Mouse (Mus musculus): Measurements from ENCODE around the gene Thap12. TPM values are rescaled to one million over a fixed set of nuclear protein-coding genes. Genes with fewer than 3 reads are reported as not detected.

Gene Thap12
- total RNA-seq (2014; rRNA removed) (22.2 and 23.5 TPM in 2 replicates), polyA plus RNA-seq (2012; rRNA removed) (5.9 TPM in 2 replicates)

GRCm38 (mm10) chr7:98702283-98703240, at the start of gene Thap12:
Gene Thap12 (plus strand): TSS chr7:98703103.
- H3K79me2 ChIP-seq (ENCODE audit: control insufficient read depth, insufficient read depth, low read length), result peaks cover 16% of the 10 kb centered on the region; the same call in 1 of the 2 replicates
- H3K36me3 ChIP-seq (ENCODE audit: control insufficient read depth, insufficient read depth, low read length), result no peaks in the 10 kb centered on the region
- H3K9ac ChIP-seq (ENCODE audit: low read depth, low read length), result peak within 1 kb of the TSS; percentile 92
- peak; percentile 91 for DNase-seq (ENCODE audit: extremely low read depth, low read depth, low spot score)
- H3K27ac ChIP-seq (replicated peaks; ENCODE audit: insufficient read depth, low read depth, low read length), result peak within 1 kb of the TSS; percentile 85
- peaks cover 11% of the 10 kb centered on the region for H3K4me1 ChIP-seq (ENCODE audit: control insufficient read depth, insufficient read depth, low read length)
- WGBS, result under 1% methylated on average over 59 of the region's 65 CpGs
- peak; percentile 82 for TF ChIP-seq POLR2A (IDR thresholded peaks at IDR 0.05; ENCODE audit: extremely low read depth, insufficient read depth, low read length)
- peak; percentile 39; the same call in 1 of the 2 replicates for TF ChIP-seq CTCF (IDR thresholded peaks at IDR 0.05; ENCODE audit: low read depth, low read length)
- no peaks in the 10 kb centered on the region for H3K27me3 ChIP-seq (ENCODE audit: control insufficient read depth, insufficient read depth, low read length)
- peak within 1 kb of the TSS; percentile 93 for H3K4me3 ChIP-seq (ENCODE audit: insufficient read depth, low read depth, low read length)

DNA sequence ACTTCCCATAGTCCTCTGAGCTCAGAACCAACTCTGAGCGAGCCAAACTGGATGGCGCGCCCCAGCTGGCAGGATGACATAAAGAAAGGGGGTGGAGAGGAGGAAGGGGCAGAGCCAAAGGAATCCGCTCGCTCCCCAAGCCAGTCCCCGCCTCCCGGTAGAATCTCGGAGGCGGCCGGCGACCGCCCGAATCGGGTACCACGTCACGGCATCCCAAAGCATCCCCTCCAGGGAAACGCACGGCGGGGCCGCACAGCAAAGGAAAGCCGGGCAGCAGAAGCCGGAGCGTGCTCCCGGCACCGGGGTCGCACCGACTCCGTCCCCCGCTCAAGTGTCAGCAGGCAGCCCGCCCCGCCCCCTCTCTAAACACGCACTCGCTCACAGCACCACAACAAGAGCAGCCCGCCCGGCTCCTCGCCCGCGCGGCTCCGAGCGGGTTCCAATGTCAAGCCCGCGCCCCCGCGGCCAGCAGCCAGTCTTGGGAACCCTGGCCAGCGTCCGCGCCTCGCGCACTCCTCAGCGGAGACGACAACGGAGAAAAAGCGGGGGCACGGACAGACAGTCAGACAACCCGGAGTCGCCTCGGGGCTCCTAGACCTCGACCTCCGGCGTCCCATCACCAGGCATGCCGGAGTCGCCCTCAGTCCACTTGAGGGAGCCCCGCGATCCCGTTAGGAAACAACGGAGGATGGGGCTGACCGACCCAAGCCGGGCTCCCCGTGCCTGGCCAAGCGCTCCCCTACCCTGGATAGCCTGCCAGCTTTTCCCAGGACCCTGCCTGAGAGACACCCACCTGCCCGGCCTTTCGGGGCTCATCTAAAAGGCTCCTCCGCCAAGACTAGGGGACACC, 47.0 kb upstream of the Thap12 start:
- DNase-seq (ENCODE audit: extremely low read depth, low read depth, low spot score), result peak; percentile 54
- peak overlapping the region; percentile 82 for H3K4me3 ChIP-seq (ENCODE audit: insufficient read depth, low read depth, low read length)
- TF ChIP-seq CTCF (IDR thresholded peaks at IDR 0.05; ENCODE audit: low read depth, low read length) (no peak), POLR2A (IDR thresholded peaks at IDR 0.05; ENCODE audit: extremely low read depth, insufficient read depth, low read length) (0 out of 2 replicates have a peak, but pooled peaks have one; percentile 26)
- peak overlapping the region; percentile 71 for H3K27ac ChIP-seq (replicated peaks; ENCODE audit: insufficient read depth, low read depth, low read length)
- H3K36me3 ChIP-seq (ENCODE audit: control insufficient read depth, insufficient read depth, low read length), result peaks cover 8% of the 10 kb centered on the region; the same call in 1 of the 2 replicates
- 0 out of 2 replicates have a peak, but pooled peaks cover 2% of the 10 kb centered on the region for H3K4me1 ChIP-seq (ENCODE audit: control insufficient read depth, insufficient read depth, low read length)
- WGBS, result under 1% methylated on average over 72 of the region's 74 CpGs
- H3K27me3 ChIP-seq (ENCODE audit: control insufficient read depth, insufficient read depth, low read length), result no peaks in the 10 kb centered on the region
- no peaks in the 10 kb centered on the region; the same call in 1 of the 2 replicates for H3K79me2 ChIP-seq (ENCODE audit: control insufficient read depth, insufficient read depth, low read length)
- peak overlapping the region; percentile 78 for H3K9ac ChIP-seq (ENCODE audit: low read depth, low read length)

- under 1% methylated on average over 42 of the region's 42 CpGs for WGBS
- Histone ChIP-seq H3K36me3 (ENCODE audit: control insufficient read depth, insufficient read depth, low read length) (peaks cover 7% of the 10 kb centered on the region; the same call in 1 of the 2 replicates), H3K27me3 (ENCODE audit: control insufficient read depth, insufficient read depth, low read length) (no peaks in the 10 kb centered on the region), H3K4me3 (ENCODE audit: insufficient read depth, low read depth, low read length) (peak within 1 kb of the TSS; percentile 82), H3K27ac (replicated peaks; ENCODE audit: insufficient read depth, low read depth, low read length) (peak within 1 kb of the TSS; percentile 87), H3K79me2 (ENCODE audit: control insufficient read depth, insufficient read depth, low read length) (no peaks in the 10 kb centered on the region; the same call in 1 of the 2 replicates), H3K4me1 (ENCODE audit: control insufficient read depth, insufficient read depth, low read length) (0 out of 2 replicates have a peak, but pooled peaks cover 2% of the 10 kb centered on the region), H3K9ac (ENCODE audit: low read depth, low read length) (peak within 1 kb of the TSS; percentile 78)
- TF ChIP-seq CTCF (IDR thresholded peaks at IDR 0.05; ENCODE audit: low read depth, low read length) (no peak), POLR2A (IDR thresholded peaks at IDR 0.05; ENCODE audit: extremely low read depth, insufficient read depth, low read length) (peak; percentile 67)
- DNase-seq (ENCODE audit: extremely low read depth, low read depth, low spot score), result peak; percentile 100
These were observed 46.2 kb upstream of the Thap12 start, which contains the start of gene Emsy for GRCm38 (mm10) chr7:98656531-98657221. Gene Emsy (minus strand): TSS chr7:98656783.

GRCm38 (mm10) chr7:98665166-98665565, 37.7 kb upstream of the Thap12 start:
- WGBS, result 84% methylated on average over 5 of the region's 5 CpGs
- H3K36me3 ChIP-seq (ENCODE audit: control insufficient read depth, insufficient read depth, low read length), result no peaks in the 10 kb centered on the region
- H3K9ac ChIP-seq (ENCODE audit: low read depth, low read length), result no peak overlapping the region
- H3K4me3 ChIP-seq (ENCODE audit: insufficient read depth, low read depth, low read length), result no peak overlapping the region
- no peaks in the 10 kb centered on the region for H3K79me2 ChIP-seq (ENCODE audit: control insufficient read depth, insufficient read depth, low read length)
- H3K27ac ChIP-seq (replicated peaks; ENCODE audit: insufficient read depth, low read depth, low read length), result no peak overlapping the region
- no peaks in the 10 kb centered on the region for H3K27me3 ChIP-seq (ENCODE audit: control insufficient read depth, insufficient read depth, low read length)
- no peaks in the 10 kb centered on the region for H3K4me1 ChIP-seq (ENCODE audit: control insufficient read depth, insufficient read depth, low read length)
- DNase-seq (ENCODE audit: extremely low read depth, low read depth, low spot score), result no peak
- TF ChIP-seq POLR2A (IDR thresholded peaks at IDR 0.05; ENCODE audit: extremely low read depth, insufficient read depth, low read length) (no peak), CTCF (IDR thresholded peaks at IDR 0.05; ENCODE audit: low read depth, low read length) (no peak)

DNA sequence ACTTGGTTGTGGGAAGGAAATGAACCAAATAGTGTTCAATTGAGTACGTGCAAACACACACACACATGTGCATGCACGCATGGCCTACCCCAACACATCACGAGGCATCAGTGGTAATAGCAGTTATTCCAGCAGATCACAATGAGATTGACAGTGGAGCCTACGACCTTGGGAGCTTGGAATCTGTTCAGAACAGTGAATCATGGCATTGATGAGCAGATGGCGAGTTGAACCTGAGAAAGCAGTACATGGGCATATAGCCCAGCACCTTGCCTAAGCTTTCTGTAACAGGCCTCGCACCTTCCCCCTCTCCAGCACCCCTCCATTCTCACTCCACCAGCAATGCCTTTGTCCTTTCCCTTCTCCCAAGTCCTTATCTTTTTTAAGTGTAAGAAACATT, 37.2 kb upstream of the Thap12 start:
- Histone ChIP-seq H3K27ac (replicated peaks; ENCODE audit: insufficient read depth, low read depth, low read length) (no peak overlapping the region), H3K9ac (ENCODE audit: low read depth, low read length) (no peak overlapping the region), H3K36me3 (ENCODE audit: control insufficient read depth, insufficient read depth, low read length) (no peaks in the 10 kb centered on the region), H3K79me2 (ENCODE audit: control insufficient read depth, insufficient read depth, low read length) (no peaks in the 10 kb centered on the region), H3K27me3 (ENCODE audit: control insufficient read depth, insufficient read depth, low read length) (no peaks in the 10 kb centered on the region), H3K4me1 (ENCODE audit: control insufficient read depth, insufficient read depth, low read length) (no peaks in the 10 kb centered on the region), H3K4me3 (ENCODE audit: insufficient read depth, low read depth, low read length) (no peak overlapping the region)
- DNase-seq (ENCODE audit: extremely low read depth, low read depth, low spot score), result no peak
- no peak for TF ChIP-seq POLR2A (IDR thresholded peaks at IDR 0.05; ENCODE audit: extremely low read depth, insufficient read depth, low read length)
- TF ChIP-seq CTCF (IDR thresholded peaks at IDR 0.05; ENCODE audit: low read depth, low read length), result no peak
- 88% methylated on average over 6 of the region's 6 CpGs for WGBS
